Mouse (Mus musculus): ENCODE results near the gene Rab29. TPM values are rescaled to one million over a fixed set of nuclear protein-coding genes. Genes with fewer than 3 reads are reported as not detected.
"Not testable (repeated sequence)": the region's sequence is repeated elsewhere in the genome, so short reads cannot be mapped to it uniquely, and the experiment has no call there.

Rab29 gene
- polyA plus RNA-seq, 1 experiment from 2014 or later, result 11.6 TPM

DNA sequence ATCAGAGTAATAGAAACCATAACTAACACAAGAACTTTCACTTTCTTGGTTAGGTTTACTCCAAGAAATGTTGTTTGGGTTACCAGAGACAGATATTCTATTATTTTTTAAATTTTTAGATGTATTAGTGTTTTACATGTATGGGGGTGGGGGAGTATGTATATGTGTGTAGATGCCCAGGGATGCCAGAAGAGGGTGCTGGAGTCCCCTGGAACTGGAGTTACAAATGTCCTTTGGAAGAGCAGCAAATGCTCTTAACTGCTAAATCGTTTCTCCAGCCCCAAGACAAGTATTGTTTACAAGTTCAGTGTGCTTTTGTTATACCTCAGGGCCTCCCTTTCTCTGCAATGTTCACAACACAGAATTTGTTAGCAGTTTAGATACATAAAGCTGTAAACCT, 38.5 kb downstream of the Rab29 start:
- no peak overlapping the region for H3K9ac ChIP-seq
- no peak overlapping the region for H3K4me3 ChIP-seq
- no peak overlapping the region for H3K27ac ChIP-seq
- H3K4me2 ChIP-seq, result no peak overlapping the region
- H3K9me3 ChIP-seq (replicated peaks), result no peaks in the 10 kb centered on the region
- H3K4me1 ChIP-seq, result peaks cover 5% of the 10 kb centered on the region
- H3K27me3 ChIP-seq (replicated peaks), result peaks cover 40% of the 10 kb centered on the region
- WGBS (ENCODE audit: insufficient replicate concordance), result 3% methylated on average over 1 of the region's 1 CpGs
- no peaks in the 10 kb centered on the region for H3K36me3 ChIP-seq
- no peak for ATAC-seq

DNA sequence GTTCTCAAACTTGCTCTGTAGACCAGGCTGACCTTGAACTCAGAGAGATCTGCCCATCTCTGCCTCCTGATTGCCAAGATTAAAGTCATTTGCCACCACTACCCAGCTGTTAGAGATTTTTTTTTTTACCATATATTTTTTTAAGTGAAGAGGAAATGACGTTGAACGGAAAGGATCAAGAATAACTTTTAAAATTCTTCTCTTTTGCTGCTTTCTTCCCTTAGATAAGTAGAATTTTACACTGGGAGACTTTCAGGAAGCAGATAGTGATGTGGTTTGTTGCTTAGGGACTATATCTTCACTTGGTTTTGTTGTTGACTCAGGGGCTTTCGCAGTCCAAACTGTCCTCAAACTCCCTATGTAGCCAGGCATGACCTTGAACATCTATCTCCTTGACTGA, 41.4 kb downstream of the Rab29 start:
- Histone ChIP-seq H3K27me3 (replicated peaks) (peaks cover 33% of the 10 kb centered on the region), H3K36me3 (peaks cover 10% of the 10 kb centered on the region), H3K4me1 (peaks cover 21% of the 10 kb centered on the region), H3K4me2 (no peak overlapping the region), H3K9me3 (replicated peaks) (no peaks in the 10 kb centered on the region), H3K4me3 (no peak overlapping the region), H3K9ac (no peak overlapping the region), H3K27ac (no peak overlapping the region)
- ATAC-seq, result no peak
- 27% methylated on average over 3 of the region's 3 CpGs for WGBS (ENCODE audit: insufficient replicate concordance)

DNA sequence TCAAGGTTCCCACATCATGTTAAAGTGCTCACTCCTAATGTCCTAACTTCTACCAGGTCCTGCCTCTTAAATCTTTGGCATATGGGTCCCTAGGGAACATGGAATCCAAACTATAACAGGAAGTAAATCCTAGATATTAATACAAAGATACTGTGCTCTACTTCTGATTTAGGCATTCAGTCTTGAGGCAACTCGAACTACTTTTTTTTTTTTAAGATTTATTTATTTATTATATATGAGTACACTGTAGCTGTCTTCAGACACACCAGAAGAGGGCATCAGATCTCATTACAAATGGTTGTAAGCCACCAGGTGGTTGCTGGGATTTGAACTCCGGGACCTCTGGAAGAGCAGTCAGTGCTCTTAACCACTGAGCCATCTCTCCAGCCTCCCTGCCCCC, 42.2 kb downstream of the Rab29 start:
- not testable (repeated sequence) for H3K4me3 ChIP-seq; H3K9ac ChIP-seq; ATAC-seq; H3K4me2 ChIP-seq; H3K27ac ChIP-seq; H3K9me3 ChIP-seq (replicated peaks)
- H3K4me1 ChIP-seq, result peaks cover 23% of the 10 kb centered on the region
- WGBS (ENCODE audit: insufficient replicate concordance), result 84% methylated on average over 2 of the region's 2 CpGs
- peaks cover 26% of the 10 kb centered on the region for H3K27me3 ChIP-seq (replicated peaks)
- H3K36me3 ChIP-seq, result peaks cover 13% of the 10 kb centered on the region

DNA sequence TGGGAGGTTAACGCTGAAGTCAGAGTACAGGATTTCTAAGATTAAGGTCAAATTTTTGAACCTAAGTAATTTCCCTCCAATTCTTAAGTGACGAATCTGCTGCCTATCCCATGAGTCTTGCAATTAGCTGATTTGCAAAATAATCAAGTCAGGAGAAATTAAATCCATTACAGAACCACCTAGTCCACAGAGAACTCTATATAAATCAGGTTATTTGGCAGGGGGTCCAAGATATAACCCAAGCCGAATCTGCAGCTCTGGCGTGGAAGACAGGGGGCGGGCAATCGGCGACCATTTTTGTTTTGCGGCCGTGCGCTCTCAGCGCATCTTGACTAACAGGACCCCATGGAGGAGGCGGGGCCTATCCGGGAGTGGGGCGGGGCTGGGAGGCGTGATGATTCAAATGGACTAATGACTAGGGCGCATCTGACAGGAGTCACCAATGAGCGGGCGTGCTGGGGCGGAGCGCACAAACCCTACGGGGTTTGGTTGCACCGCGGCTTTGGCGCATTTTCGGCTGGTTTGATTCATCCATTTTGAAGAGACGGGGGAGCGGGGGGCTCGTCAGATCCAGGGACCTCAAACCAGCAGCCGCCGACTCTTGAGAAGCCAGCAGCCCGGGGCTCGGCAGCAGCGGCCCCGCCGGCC, 43.1 kb downstream of the Rab29 start, which contains the start of gene Nucks1:
TSS of gene Nucks1 (plus strand) at position 534 of the 648 bp plus-strand sequence.
- Histone ChIP-seq H3K36me3 (peaks cover 20% of the 10 kb centered on the region), H3K27me3 (replicated peaks) (peaks cover 23% of the 10 kb centered on the region), H3K4me1 (peaks cover 29% of the 10 kb centered on the region), H3K4me3 (peak within 1 kb of the TSS; percentile 85), H3K4me2 (peak within 1 kb of the TSS; percentile 76), H3K9ac (peak within 1 kb of the TSS; percentile 99), H3K27ac (peak within 1 kb of the TSS; percentile 95), H3K9me3 (replicated peaks) (no peaks in the 10 kb centered on the region)
- peak; percentile 97 for ATAC-seq
- WGBS (ENCODE audit: insufficient replicate concordance), result under 1% methylated on average over 33 of the region's 35 CpGs

DNA sequence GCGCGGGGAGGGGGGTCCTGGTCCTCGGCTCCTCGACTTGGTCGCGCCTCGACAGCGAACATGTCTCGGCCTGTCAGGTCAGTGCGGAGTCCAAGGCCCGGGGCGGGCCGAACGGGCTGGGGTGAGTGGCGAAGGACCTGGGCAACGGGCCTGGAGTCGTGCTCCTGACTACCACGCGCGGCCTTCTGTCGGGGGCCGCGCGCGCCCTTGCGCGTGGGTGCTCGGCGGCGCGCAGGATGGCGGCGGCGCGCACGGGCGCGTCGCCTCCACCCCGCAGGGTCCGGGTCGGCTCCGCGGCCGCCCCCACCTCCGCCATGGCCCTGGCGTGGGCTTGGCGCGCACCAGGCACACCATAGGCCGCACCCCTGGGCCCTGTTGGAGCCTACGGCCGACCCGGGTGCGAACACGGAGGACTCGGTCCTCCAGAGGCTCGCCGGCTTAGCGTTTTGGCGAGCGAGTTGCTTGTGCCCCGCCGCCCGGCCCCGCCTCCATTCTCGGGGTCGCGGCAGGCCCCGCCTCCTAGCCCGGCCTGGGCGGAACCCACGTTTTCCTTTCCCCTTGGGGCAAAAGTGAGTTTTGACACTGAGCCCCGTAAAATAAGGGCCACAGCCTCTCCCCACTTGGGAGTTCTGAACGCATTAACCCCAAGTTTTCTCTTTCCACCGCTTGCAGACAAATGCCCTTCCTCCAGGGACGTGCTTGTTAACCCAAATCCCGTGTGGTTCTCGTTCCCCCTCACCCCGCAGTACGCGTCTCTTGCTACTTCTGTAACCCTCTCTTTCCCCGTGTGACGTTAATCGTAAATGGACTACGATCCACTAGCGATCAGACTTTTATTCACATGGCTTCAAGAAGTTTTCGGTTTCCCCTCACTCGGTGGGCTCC, 43.9 kb downstream of the Rab29 start:
- Histone ChIP-seq H3K27ac (peak overlapping the region; percentile 95), H3K36me3 (peaks cover 24% of the 10 kb centered on the region), H3K9me3 (replicated peaks) (no peaks in the 10 kb centered on the region), H3K4me1 (peaks cover 33% of the 10 kb centered on the region), H3K9ac (peak overlapping the region; percentile 99), H3K4me2 (peak overlapping the region; percentile 76), H3K27me3 (replicated peaks) (peaks cover 23% of the 10 kb centered on the region), H3K4me3 (peak overlapping the region; percentile 85)
- ATAC-seq, result peak; percentile 75
- WGBS (ENCODE audit: insufficient replicate concordance), result under 1% methylated on average over 88 of the region's 88 CpGs

DNA sequence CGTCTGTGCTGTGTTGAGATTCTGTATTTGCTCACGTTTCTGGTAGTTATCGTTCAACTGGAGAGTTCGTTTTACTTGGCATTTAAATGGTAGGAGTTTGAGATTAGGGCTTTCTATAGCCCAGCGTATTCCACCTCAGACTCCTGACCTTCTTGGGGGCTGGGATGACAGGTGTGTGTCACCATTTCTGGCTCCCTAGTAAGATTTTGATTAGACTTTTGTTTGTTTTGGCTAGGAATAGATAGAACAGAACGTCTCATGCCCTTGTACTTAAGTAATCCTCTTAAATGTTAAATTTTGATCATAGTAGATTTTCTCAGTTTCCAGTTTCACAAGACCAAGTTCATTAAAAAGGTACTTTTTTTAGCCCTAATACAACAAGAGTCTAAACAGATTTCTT, 50.6 kb downstream of the Rab29 start:
- WGBS (ENCODE audit: insufficient replicate concordance), result 81% methylated on average over 6 of the region's 6 CpGs
- Histone ChIP-seq H3K4me1 (peaks cover 24% of the 10 kb centered on the region), H3K4me3 (no peak overlapping the region), H3K9ac (no peak overlapping the region), H3K27me3 (replicated peaks) (no peaks in the 10 kb centered on the region), H3K27ac (no peak overlapping the region), H3K4me2 (no peak overlapping the region), H3K9me3 (replicated peaks) (no peaks in the 10 kb centered on the region), H3K36me3 (peaks cover 83% of the 10 kb centered on the region)
- no peak for ATAC-seq

DNA sequence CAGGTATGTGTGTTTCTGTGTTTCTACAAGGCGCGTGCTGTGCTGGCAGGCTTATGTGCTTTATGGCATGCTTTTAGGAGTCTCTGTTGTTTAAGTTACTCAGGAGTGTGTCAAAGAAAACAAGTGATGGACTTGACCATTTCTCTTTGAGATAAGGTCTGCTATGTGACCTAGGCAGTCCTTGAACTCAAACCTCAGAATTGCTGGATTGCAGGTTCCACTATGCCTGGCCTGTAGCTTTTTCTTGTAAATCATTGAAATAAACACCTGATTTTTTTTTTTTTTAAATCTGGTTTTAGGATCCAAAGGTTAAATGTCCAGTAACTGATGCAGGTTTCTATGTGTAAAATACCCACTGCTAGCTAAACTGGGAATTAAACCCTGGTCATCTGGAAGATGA, 52.0 kb downstream of the Rab29 start:
- Histone ChIP-seq H3K36me3 (peaks cover 90% of the 10 kb centered on the region), H3K27ac (no peak overlapping the region), H3K4me3 (no peak overlapping the region), H3K27me3 (replicated peaks) (no peaks in the 10 kb centered on the region), H3K4me1 (peaks cover 16% of the 10 kb centered on the region), H3K4me2 (no peak overlapping the region), H3K9ac (no peak overlapping the region), H3K9me3 (replicated peaks) (no peaks in the 10 kb centered on the region)
- no peak for ATAC-seq
- WGBS (ENCODE audit: insufficient replicate concordance), result 96% methylated on average over 2 of the region's 2 CpGs

DNA sequence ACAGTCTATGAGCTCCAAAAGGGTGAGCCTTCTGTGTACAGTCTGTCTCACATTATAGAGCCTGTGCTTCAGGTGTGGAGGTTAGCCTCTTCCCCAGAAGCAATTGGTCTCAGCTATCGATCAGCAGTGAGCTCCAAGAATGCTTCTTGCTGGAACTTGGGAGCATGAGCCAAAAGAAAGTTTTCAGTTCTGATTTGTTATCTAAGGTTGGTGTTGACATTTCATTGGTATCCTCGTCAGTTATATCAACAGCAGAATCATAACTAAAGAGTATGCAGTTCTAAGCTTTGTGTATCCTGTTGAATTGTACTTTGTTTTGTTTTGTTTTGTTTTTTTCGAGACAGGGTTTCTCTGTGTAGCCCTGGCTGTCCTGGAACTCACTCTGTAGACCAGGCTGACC, 55.1 kb downstream of the Rab29 start:
- H3K27me3 ChIP-seq (replicated peaks), result no peaks in the 10 kb centered on the region
- ATAC-seq, result no peak

More for the DNA sequence above, 55.1 kb downstream of the Rab29 start:
- Histone ChIP-seq H3K4me2 (no peak overlapping the region), H3K9ac (no peak overlapping the region), H3K9me3 (replicated peaks) (no peaks in the 10 kb centered on the region), H3K36me3 (peaks cover 95% of the 10 kb centered on the region), H3K27ac (no peak overlapping the region), H3K4me1 (0 out of 2 replicates have a peak, but pooled peaks cover 6% of the 10 kb centered on the region), H3K4me3 (no peak overlapping the region)
- 90% methylated on average over 3 of the region's 3 CpGs for WGBS (ENCODE audit: insufficient replicate concordance)

Other genes starting within 250 kb of the Rab29 start
- gene Ctse, start 228.9 kb upstream of the Rab29 start, polyA plus RNA-seq (2016; fragmentation: Nextera tagmentation; extraction: Ambion mirVana), result 12.6 TPM in 2 replicates
- gene Rab7b, start 178.5 kb upstream of the Rab29 start, polyA plus RNA-seq (2016; fragmentation: Nextera tagmentation; extraction: Ambion mirVana), result 0.69 and 0.79 TPM in 2 replicates
- gene Slc26a9, start 123.2 kb upstream of the Rab29 start, polyA plus RNA-seq (2016; fragmentation: Nextera tagmentation; extraction: Ambion mirVana), result not detected in 2 replicates
- gene Pm20d1, start 69.8 kb upstream of the Rab29 start, polyA plus RNA-seq (2016; fragmentation: Nextera tagmentation; extraction: Ambion mirVana), result 2.6 and 2.8 TPM in 2 replicates
- 2.4 and 3.4 TPM in 2 replicates for gene Slc41a1, start 39.7 kb upstream of the Rab29 start, polyA plus RNA-seq (2016; fragmentation: Nextera tagmentation; extraction: Ambion mirVana)
- 59.7 and 62.9 TPM in 2 replicates for gene Nucks1, start 43.3 kb downstream of the Rab29 start, polyA plus RNA-seq (2016; fragmentation: Nextera tagmentation; extraction: Ambion mirVana)
- gene Slc45a3, start 95.7 kb downstream of the Rab29 start, polyA plus RNA-seq (2016; fragmentation: Nextera tagmentation; extraction: Ambion mirVana), result 3.1 and 3.8 TPM in 2 replicates
- 14.4 and 16.4 TPM in 2 replicates for gene Elk4, start 140.4 kb downstream of the Rab29 start, polyA plus RNA-seq (2016; fragmentation: Nextera tagmentation; extraction: Ambion mirVana)
- gene Mfsd4a, start 200.8 kb downstream of the Rab29 start, polyA plus RNA-seq (2016; fragmentation: Nextera tagmentation; extraction: Ambion mirVana), result 8.2 and 8.5 TPM in 2 replicates